Mouse (Mus musculus): ENCODE data around the gene Ttll5. TPM values are rescaled to one million over a fixed set of nuclear protein-coding genes. Genes with fewer than 3 reads are reported as not detected.
A peak's percentile ranks its signal among the peaks of the same experiment; 100 is the strongest.

The Ttll5 gene
- total and polyA plus RNA-seq, 2 experiments from 2014 or later, result 6.3 to 16.8 TPM

DNA sequence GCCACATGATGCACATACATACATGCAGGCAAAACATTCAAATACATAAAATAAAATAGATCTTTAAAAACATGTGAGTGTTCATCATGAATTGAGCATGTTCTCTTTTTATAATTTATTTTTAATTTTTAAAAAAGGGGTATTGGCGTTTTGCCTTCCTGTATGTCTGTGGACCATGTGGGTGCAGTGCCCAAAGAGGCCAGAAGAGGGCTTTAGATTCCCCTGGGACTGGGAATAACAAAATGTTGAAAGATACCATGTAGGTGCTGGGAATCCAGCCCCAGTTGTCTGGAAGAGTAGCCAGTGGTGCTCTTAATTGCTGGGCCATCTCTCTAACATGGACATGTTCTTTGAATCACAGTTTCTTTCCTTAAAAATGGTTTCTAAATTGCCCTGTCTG, 127.4 kb downstream of the Ttll5 start:
- ATAC-seq (ENCODE audit: insufficient read depth, low read depth), result no peak

DNA sequence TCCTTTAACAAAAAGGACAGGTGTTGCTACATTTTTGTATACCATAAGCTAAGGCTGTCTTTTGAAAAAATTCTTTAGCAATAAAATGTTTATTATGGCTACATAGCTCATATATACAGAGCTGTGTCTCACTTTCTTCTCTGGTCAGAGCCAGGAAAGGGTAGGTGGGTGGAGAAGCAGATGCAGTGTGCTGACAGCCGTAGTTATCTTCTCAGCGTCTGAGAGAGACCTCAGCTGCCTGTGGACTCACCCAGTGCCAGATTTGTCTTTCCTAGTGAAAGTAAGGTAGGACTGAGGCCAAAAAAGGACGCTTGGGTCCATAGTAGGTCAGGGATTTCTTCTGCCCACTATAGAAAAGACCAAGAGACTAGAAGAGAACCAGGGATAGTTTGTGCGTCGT, 127.9 kb downstream of the Ttll5 start:
- 67% methylated on average over 5 of the region's 5 CpGs for WGBS
- no peak for ATAC-seq (ENCODE audit: insufficient read depth, low read depth)
- TF ChIP-seq CTCF (IDR thresholded peaks at IDR 0.05; ENCODE audit: low read depth) (no peak), EP300 (IDR thresholded peaks at IDR 0.05; ENCODE audit: low read depth) (no peak)
- Histone ChIP-seq H3K4me2 (ENCODE audit: low read depth, low read length) (no peak overlapping the region), H3K4me1 (ENCODE audit: control insufficient read depth, insufficient read depth) (no peaks in the 10 kb centered on the region), H3K27me3 (ENCODE audit: control insufficient read depth, insufficient read depth, low read length) (no peaks in the 10 kb centered on the region), H3K27ac (ENCODE audit: low read depth) (no peak overlapping the region), H3K9ac (replicated peaks; ENCODE audit: low read depth, low read length) (no peak overlapping the region), H3K4me3 (ENCODE audit: low read depth, low read length) (no peak overlapping the region), H3K9me3 (replicated peaks; ENCODE audit: control insufficient read depth, low read length) (no peaks in the 10 kb centered on the region), H3K36me3 (replicated peaks; ENCODE audit: control insufficient read depth, insufficient read depth, low read length) (peaks cover 11% of the 10 kb centered on the region; the same call in 1 of the 2 replicates)
- no peak for DNase-seq (ENCODE audit: low spot score)

More for the DNA sequence above, 127.4 kb downstream of the Ttll5 start:
- H3K27ac ChIP-seq (ENCODE audit: low read depth), result no peak overlapping the region
- no peaks in the 10 kb centered on the region for H3K9me3 ChIP-seq (replicated peaks; ENCODE audit: control insufficient read depth, low read length)
- no peak overlapping the region for H3K4me3 ChIP-seq (ENCODE audit: low read depth, low read length)
- no peak for TF ChIP-seq EP300 (IDR thresholded peaks at IDR 0.05; ENCODE audit: low read depth)
- TF ChIP-seq CTCF (IDR thresholded peaks at IDR 0.05; ENCODE audit: low read depth), result no peak
- DNase-seq (ENCODE audit: low spot score), result no peak
- WGBS, result 88% methylated on average over 1 of the region's 1 CpGs
- no peaks in the 10 kb centered on the region for H3K27me3 ChIP-seq (ENCODE audit: control insufficient read depth, insufficient read depth, low read length)
- H3K9ac ChIP-seq (replicated peaks; ENCODE audit: low read depth, low read length), result no peak overlapping the region
- peaks cover 11% of the 10 kb centered on the region; the same call in 1 of the 2 replicates for H3K36me3 ChIP-seq (replicated peaks; ENCODE audit: control insufficient read depth, insufficient read depth, low read length)
- H3K4me2 ChIP-seq (ENCODE audit: low read depth, low read length), result no peak overlapping the region
- no peaks in the 10 kb centered on the region for H3K4me1 ChIP-seq (ENCODE audit: control insufficient read depth, insufficient read depth)

DNA sequence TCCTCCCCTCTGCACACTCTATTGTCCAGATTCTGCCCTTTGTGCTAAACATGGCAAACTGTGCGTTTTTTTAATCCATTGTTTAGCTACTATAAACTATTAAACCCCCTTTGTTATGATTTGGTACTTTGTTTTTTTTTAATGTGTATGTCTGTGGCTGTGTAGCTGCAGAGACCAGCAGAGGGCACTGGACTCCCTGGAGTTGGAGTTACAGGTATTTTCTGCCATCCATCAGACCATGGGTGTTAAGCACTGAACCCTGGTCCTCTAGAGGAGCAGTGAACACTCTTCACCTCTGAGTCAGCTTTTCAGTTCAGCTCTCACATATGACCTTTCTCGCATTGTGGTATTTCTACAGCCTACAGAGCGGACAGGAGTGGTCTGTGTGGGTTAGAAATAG, 129.7 kb downstream of the Ttll5 start:
- Histone ChIP-seq H3K9ac (replicated peaks; ENCODE audit: low read depth, low read length) (no peak overlapping the region), H3K4me1 (ENCODE audit: control insufficient read depth, insufficient read depth) (peaks cover 2% of the 10 kb centered on the region; the same call in 1 of the 2 replicates), H3K27ac (ENCODE audit: low read depth) (no peak overlapping the region), H3K4me2 (ENCODE audit: low read depth, low read length) (no peak overlapping the region), H3K9me3 (replicated peaks; ENCODE audit: control insufficient read depth, low read length) (no peaks in the 10 kb centered on the region), H3K36me3 (replicated peaks; ENCODE audit: control insufficient read depth, insufficient read depth, low read length) (peaks cover 7% of the 10 kb centered on the region; the same call in 1 of the 2 replicates), H3K27me3 (ENCODE audit: control insufficient read depth, insufficient read depth, low read length) (no peaks in the 10 kb centered on the region), H3K4me3 (ENCODE audit: low read depth, low read length) (no peak overlapping the region)
- no peak for ATAC-seq (ENCODE audit: insufficient read depth, low read depth)
- WGBS, result 83% methylated on average over 3 of the region's 3 CpGs
- DNase-seq (ENCODE audit: low spot score), result no peak
- TF ChIP-seq EP300 (IDR thresholded peaks at IDR 0.05; ENCODE audit: low read depth) (no peak), CTCF (IDR thresholded peaks at IDR 0.05; ENCODE audit: low read depth) (peak; percentile 43)

DNA sequence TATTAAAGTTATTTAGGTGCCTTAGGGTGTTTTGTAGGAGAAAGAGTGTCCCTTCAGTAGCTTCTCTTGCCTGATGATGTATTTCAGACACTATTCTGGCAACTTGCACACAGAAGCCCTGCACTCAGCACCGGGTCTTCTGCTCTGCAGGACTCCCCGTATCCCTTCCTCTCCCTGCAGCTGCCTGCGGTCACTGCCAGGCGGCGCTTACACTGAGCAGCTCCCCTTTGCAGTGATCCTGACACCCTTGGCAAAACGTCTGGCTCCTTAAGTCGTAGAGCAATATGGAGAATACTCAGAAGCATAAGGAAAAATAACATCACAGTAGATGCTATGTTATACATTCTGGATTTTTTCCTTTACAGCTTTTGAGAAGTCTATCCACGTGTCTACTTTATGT, 130.6 kb downstream of the Ttll5 start:
- peaks cover 8% of the 10 kb centered on the region; the same call in 1 of the 2 replicates for H3K4me1 ChIP-seq (ENCODE audit: control insufficient read depth, insufficient read depth)
- no peak overlapping the region for H3K27ac ChIP-seq (ENCODE audit: low read depth)
- ATAC-seq (ENCODE audit: insufficient read depth, low read depth), result no peak
- DNase-seq (ENCODE audit: low spot score), result no peak
- no peaks in the 10 kb centered on the region for H3K9me3 ChIP-seq (replicated peaks; ENCODE audit: control insufficient read depth, low read length)
- H3K4me2 ChIP-seq (ENCODE audit: low read depth, low read length), result no peak overlapping the region
- H3K36me3 ChIP-seq (replicated peaks; ENCODE audit: control insufficient read depth, insufficient read depth, low read length), result peaks cover 7% of the 10 kb centered on the region; the same call in 1 of the 2 replicates
- no peak overlapping the region for H3K9ac ChIP-seq (replicated peaks; ENCODE audit: low read depth, low read length)
- no peak overlapping the region for H3K4me3 ChIP-seq (ENCODE audit: low read depth, low read length)
- WGBS, result 65% methylated on average over 8 of the region's 8 CpGs
- H3K27me3 ChIP-seq (ENCODE audit: control insufficient read depth, insufficient read depth, low read length), result no peaks in the 10 kb centered on the region
- TF ChIP-seq CTCF (IDR thresholded peaks at IDR 0.05; ENCODE audit: low read depth) (no peak), EP300 (IDR thresholded peaks at IDR 0.05; ENCODE audit: low read depth) (no peak)

DNA sequence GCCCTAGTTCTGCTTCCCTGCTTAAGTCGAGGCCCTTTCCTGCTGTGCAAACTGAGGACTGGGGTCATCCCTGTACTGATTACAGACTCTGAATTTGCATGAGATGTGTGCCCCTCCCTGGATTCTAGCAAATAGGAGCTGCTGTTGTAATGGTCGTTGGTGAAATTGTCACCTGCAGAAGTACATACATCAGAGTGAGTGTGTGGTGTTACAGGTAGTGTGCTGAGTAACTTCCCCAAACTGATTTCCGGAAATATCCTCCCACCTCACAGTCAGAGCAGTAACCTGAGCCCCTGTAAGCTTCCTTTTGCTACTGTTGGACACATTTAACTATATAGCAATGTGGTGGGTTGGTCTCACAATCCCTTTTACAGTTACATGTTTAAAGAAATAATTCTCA, 131.2 kb downstream of the Ttll5 start:
- WGBS, result 63% methylated on average over 3 of the region's 3 CpGs
- Histone ChIP-seq H3K4me2 (ENCODE audit: low read depth, low read length) (no peak overlapping the region), H3K36me3 (replicated peaks; ENCODE audit: control insufficient read depth, insufficient read depth, low read length) (peaks cover 7% of the 10 kb centered on the region; the same call in 1 of the 2 replicates), H3K9me3 (replicated peaks; ENCODE audit: control insufficient read depth, low read length) (no peaks in the 10 kb centered on the region), H3K4me1 (ENCODE audit: control insufficient read depth, insufficient read depth) (peaks cover 8% of the 10 kb centered on the region; the same call in 1 of the 2 replicates), H3K9ac (replicated peaks; ENCODE audit: low read depth, low read length) (no peak overlapping the region), H3K27me3 (ENCODE audit: control insufficient read depth, insufficient read depth, low read length) (no peaks in the 10 kb centered on the region), H3K27ac (ENCODE audit: low read depth) (no peak overlapping the region), H3K4me3 (ENCODE audit: low read depth, low read length) (no peak overlapping the region)
- no peak for ATAC-seq (ENCODE audit: insufficient read depth, low read depth)
- TF ChIP-seq EP300 (IDR thresholded peaks at IDR 0.05; ENCODE audit: low read depth), result no peak
- TF ChIP-seq CTCF (IDR thresholded peaks at IDR 0.05; ENCODE audit: low read depth), result no peak
- no peak for DNase-seq (ENCODE audit: low spot score)

DNA sequence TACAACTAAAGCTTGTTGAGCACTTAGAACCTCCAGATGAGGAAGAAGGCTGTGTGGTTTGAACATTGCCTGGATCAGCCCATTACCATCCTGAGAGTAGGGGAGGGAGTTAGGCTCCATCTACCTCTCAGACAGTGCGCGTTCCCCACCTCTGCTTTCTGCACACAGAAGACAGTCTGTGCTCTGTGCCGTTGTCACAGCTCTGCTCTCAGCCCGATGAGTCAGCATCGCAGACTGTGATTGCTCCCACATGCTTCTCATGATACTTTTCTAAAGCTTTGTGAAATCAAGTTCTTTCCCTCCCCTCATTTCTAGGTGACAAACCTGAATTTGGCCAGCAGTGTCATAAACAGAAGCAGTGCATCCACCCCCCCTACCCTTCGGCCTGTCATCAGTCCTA, 131.8 kb downstream of the Ttll5 start:
- no peaks in the 10 kb centered on the region for H3K9me3 ChIP-seq (replicated peaks; ENCODE audit: control insufficient read depth, low read length)
- peaks cover 8% of the 10 kb centered on the region; the same call in 1 of the 2 replicates for H3K4me1 ChIP-seq (ENCODE audit: control insufficient read depth, insufficient read depth)
- H3K27me3 ChIP-seq (ENCODE audit: control insufficient read depth, insufficient read depth, low read length), result no peaks in the 10 kb centered on the region
- H3K36me3 ChIP-seq (replicated peaks; ENCODE audit: control insufficient read depth, insufficient read depth, low read length), result peaks cover 4% of the 10 kb centered on the region; the same call in 1 of the 2 replicates
- no peak overlapping the region for H3K9ac ChIP-seq (replicated peaks; ENCODE audit: low read depth, low read length)
- no peak overlapping the region for H3K4me3 ChIP-seq (ENCODE audit: low read depth, low read length)
- ATAC-seq (ENCODE audit: insufficient read depth, low read depth) (no peak), DNase-seq (ENCODE audit: low spot score) (no peak)
- H3K4me2 ChIP-seq (ENCODE audit: low read depth, low read length), result no peak overlapping the region
- no peak for TF ChIP-seq EP300 (IDR thresholded peaks at IDR 0.05; ENCODE audit: low read depth)
- H3K27ac ChIP-seq (ENCODE audit: low read depth), result 0 out of 2 replicates have a peak overlapping the region, but pooled peaks have one; percentile 30
- WGBS, result 80% methylated on average over 6 of the region's 6 CpGs

Measured in heart, postnatal 0 days (tissue).